Mouse (Mus musculus): Measurements from ENCODE around the gene Akap11.
"Not testable (repeated sequence)": the region's sequence is repeated elsewhere in the genome, so short reads cannot be mapped to it uniquely, and the experiment has no call there.

Akap11 gene

GRCm38 (mm10) chr14:78536281-78537165 lies at the start of gene Akap11:
Akap11 (minus strand) TSS chr14:78536808.
- DNase-seq (ENCODE audit: low spot score in 2 of 2): peak; percentile 85 to 91

GRCm38 (mm10) chr14:78584222-78584621 lies 47.6 kb upstream of the Akap11 start:
- DNase-seq (ENCODE audit: low spot score in 2 of 2): peak in 1 of 2 experiments; percentile 35

- DNase-seq (ENCODE audit: low spot score in 2 of 2): no peak
Observed at GRCm38 (mm10) chr14:78583168-78583567, 46.6 kb upstream of the Akap11 start.

GRCm38 (mm10) chr14:78575899-78576298 lies 39.3 kb upstream of the Akap11 start:
- no peak for DNase-seq (ENCODE audit: low spot score in 2 of 2)

GRCm38 (mm10) chr14:78568410-78568809 lies 31.8 kb upstream of the Akap11 start:
- DNase-seq (ENCODE audit: low spot score in 2 of 2): no peak

- no peak for DNase-seq (ENCODE audit: low spot score in 2 of 2)
Observed at GRCm38 (mm10) chr14:78566431-78566830, 29.8 kb upstream of the Akap11 start.

- no peak for DNase-seq (ENCODE audit: low spot score in 2 of 2)
Observed at GRCm38 (mm10) chr14:78564292-78564691, 27.7 kb upstream of the Akap11 start.

- DNase-seq (ENCODE audit: low spot score in 2 of 2): no peak
Observed at GRCm38 (mm10) chr14:78563211-78563610, 26.6 kb upstream of the Akap11 start.

GRCm38 (mm10) chr14:78562121-78562520 lies 25.5 kb upstream of the Akap11 start:
- no peak for DNase-seq (ENCODE audit: low spot score in 2 of 2)

GRCm38 (mm10) chr14:78559042-78559441 lies 22.4 kb upstream of the Akap11 start:
- DNase-seq (ENCODE audit: low spot score in 2 of 2): no peak

GRCm38 (mm10) chr14:78554830-78555229 lies 18.2 kb upstream of the Akap11 start:
- not testable (repeated sequence) for DNase-seq (ENCODE audit: low spot score in 2 of 2)

- DNase-seq (ENCODE audit: low spot score in 2 of 2): no peak
Observed at GRCm38 (mm10) chr14:78553661-78554060, 17.1 kb upstream of the Akap11 start.

- no peak for DNase-seq (ENCODE audit: low spot score in 2 of 2)
Observed at GRCm38 (mm10) chr14:78548807-78549206, 12.2 kb upstream of the Akap11 start.

GRCm38 (mm10) chr14:78541319-78541718 lies 4.7 kb upstream of the Akap11 start:
- DNase-seq (ENCODE audit: low spot score in 2 of 2): no peak

- no peak for DNase-seq (ENCODE audit: low spot score in 2 of 2)
Observed at GRCm38 (mm10) chr14:78539821-78540220, 3.2 kb upstream of the Akap11 start.

- no peak for DNase-seq (ENCODE audit: low spot score in 2 of 2)
Observed at GRCm38 (mm10) chr14:78538572-78539320, 2.1 kb upstream of the Akap11 start.

GRCm38 (mm10) chr14:78537551-78537950 lies 943 bp upstream of the Akap11 start:
- no peak for DNase-seq (ENCODE audit: low spot score in 2 of 2)

- no peak for DNase-seq (ENCODE audit: low spot score in 2 of 2)
Observed at GRCm38 (mm10) chr14:78535366-78535765, 1.2 kb downstream of the Akap11 start.

GRCm38 (mm10) chr14:78534651-78535050 lies 2.0 kb downstream of the Akap11 start:
- DNase-seq (ENCODE audit: low spot score in 2 of 2): no peak

GRCm38 (mm10) chr14:78533701-78534100 lies 2.9 kb downstream of the Akap11 start:
- no peak for DNase-seq (ENCODE audit: low spot score in 2 of 2)

GRCm38 (mm10) chr14:78532345-78532744 lies 4.3 kb downstream of the Akap11 start:
- no peak for DNase-seq (ENCODE audit: low spot score in 2 of 2)

GRCm38 (mm10) chr14:78530256-78530655 lies 6.4 kb downstream of the Akap11 start:
- no peak for DNase-seq (ENCODE audit: low spot score in 2 of 2)
